Mouse (Mus musculus) cerebellum, adult 8-10 months (tissue): Measurements from ENCODE around the gene Net1.
"Not testable (repeated sequence)": the region's sequence is repeated elsewhere in the genome, so short reads cannot be mapped to it uniquely, and the experiment has no call there.

Source experiments
- DNase-seq: peaks from one replicate; pipeline ENCODE4 v3.0.0; 2022

Net1 gene

GRCm38 (mm10) chr13:3889111-3889510 lies 28.9 kb downstream of the Net1 start:
- DNase-seq, result no peak

GRCm38 (mm10) chr13:3886663-3887062 lies 31.4 kb downstream of the Net1 start:
- no peak for DNase-seq

DNA sequence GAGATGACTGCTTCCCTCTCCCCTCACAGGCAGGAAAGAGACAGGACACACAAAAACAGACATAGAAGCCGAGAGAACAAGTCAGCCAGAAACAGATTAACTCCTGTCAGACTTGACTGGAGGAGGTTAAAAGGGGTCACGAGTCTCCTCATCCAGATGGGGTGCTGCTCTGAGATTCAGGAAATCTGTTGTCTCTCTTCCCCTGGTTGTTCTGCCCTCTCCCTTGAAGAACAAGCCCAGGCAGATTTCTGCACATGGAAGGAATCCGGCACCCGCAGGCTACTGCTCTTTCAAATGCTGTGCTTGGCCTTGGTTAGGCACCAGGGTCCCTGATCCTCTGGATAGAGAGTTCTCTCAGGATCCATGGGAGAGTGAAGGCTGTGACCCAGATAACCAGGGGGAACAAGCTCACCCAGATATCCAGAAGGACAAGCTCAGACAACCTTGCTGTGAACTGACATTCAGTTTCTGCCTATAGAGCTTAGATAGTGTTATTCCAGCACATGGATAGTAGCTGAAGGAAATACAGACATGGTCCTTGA lies 40.3 kb downstream of the Net1 start:
- no peak for DNase-seq

DNA sequence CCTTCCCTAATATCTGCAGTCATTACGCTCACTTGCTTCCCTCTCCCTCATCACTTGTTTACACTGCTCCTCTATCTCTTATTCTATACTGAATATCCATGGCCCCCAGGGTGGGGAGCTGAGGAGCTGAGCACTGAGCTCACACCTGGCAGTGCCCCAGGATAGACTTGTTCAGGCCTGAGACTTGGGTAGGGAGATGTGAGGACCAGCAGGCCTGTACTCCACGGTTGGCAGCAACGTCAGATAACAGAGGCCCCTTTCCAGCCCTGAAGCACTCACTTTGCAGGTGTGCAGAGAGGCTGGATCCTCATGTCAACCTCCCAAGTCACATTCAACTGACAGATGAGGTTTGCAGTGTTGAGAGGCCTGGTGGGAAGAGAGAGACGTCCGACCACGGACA lies 40.8 kb downstream of the Net1 start:
- DNase-seq, result no peak

DNA sequence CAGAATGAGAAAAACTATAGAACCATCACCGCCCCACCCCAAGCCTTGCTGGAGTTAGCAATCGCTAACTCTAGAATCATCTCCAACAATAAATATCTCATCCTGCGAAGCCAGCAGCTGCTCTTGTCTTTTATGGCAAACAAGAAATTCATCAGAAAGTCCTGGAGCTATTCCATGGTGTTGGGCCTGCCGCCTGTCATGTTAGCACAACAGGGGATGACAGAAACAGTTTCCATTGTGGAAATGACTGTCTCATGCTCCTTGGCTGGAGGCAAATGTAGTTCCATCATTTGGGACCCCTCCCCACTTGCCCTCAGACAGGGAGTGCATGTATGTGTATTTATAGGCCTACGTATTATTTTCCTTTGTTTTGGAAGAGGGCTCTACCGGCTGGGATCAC lies 41.6 kb downstream of the Net1 start:
- DNase-seq, result no peak

DNA sequence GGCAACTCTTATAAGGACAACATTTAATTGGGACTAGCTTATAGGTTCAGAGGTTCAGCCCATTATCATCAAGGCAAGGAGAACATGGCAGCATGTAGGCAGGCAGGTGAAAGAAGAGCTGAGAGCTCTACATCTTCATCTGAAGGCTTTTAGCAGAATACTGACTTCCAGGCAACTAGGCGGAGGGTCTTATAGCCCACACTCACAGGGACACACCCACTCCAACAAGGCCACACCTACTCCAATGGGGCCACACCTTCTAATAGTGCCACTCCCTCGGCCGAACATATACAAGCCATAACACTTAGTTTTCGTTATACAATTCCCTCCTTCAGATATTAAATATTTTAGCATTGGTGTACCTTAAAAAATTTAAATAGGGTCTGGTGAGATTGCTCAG lies 45.2 kb downstream of the Net1 start:
- no peak for DNase-seq

DNA sequence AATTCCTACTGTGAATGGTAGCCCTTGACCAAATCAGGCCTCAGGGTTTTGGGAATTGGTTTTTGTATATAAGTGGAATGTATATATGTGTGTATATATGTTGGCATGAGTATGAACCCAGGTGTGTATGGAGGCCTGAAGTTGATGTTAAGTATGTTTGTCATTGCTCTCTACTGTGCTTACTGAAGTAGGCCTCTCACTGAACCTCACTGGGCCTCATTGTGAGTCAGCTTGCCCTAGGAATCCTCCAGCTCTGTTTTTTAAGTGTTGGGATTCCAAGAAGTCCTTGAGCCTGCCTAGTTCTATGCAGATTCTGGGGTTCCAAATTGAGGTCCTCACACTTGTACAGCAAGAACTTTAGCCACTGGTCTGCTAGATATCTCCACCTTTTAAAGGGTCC lies 48.1 kb downstream of the Net1 start:
- no peak for DNase-seq

- no peak for DNase-seq
These were observed 50.9 kb downstream of the Net1 start for GRCm38 (mm10) chr13:3867158-3867557.

DNA sequence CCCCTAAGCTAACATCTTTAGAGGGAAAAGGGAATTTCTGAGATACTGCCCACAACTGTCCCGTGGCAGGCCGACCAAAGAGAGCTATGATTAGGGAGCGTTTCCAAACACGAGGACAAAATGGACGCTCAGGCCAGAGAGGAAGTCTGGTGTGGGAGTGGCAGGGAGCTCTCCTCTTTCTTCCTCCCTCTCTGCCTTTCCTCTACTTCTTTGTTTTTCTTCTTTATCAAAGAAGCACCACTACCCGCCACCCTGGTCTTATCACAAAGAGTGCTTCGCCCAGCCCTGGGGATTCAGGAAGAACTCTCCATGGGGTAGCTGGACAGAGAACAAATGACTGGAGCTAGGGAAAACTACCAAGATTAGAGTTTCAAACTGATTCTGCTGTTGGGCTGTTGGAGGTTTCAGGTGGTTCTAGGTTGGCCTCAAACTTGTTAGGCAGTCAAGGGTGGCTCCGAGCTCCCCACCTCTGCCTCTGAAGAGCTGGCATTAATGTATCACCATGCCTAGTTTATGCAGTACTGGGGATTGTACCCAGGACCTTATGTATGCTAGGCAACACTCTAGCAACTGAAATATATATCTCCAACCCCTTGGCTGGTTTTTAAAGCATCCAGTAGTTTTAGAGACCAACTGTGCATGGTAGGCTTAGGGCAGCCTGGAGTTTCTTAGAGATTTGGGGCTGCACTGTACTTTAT lies 51.5 kb downstream of the Net1 start:
- DNase-seq, result no peak

DNA sequence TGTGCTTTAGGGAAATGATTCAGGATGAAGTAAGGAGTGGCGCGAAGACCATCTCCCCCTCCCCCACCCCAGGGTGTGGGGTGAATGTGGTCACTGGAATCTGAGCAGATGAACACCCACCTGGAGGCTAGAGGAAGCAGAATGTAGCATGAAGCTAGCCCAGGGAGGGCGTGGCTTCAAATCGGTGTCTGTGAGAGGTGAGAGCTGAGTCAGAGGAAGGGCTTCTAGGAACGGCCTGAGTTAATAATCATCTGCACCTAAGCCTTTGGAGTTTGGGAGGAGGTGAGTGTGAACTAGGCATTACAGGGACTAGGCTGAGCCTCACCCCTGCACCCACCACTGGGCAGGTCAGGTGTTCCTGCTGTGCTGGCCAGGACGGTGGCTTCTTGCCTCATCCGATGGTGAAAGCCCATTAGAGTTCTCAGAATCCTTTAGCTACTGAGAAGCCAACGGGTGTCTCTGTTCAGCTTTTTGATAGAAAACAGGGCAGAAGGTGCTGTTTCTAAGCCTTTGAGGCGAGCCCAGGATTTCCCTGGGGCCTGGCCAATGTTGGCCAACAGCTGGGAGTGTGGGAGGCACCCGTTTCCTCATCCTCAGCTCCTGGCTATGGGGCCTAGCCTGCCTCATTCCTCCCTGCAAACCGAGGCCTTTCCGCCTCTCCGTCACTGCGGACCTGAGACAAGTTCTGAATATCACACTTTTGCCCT lies 52.2 kb downstream of the Net1 start:
- DNase-seq, result no peak

GRCm38 (mm10) chr13:3862922-3863580 lies 55.0 kb downstream of the Net1 start:
- DNase-seq, result no peak

DNA sequence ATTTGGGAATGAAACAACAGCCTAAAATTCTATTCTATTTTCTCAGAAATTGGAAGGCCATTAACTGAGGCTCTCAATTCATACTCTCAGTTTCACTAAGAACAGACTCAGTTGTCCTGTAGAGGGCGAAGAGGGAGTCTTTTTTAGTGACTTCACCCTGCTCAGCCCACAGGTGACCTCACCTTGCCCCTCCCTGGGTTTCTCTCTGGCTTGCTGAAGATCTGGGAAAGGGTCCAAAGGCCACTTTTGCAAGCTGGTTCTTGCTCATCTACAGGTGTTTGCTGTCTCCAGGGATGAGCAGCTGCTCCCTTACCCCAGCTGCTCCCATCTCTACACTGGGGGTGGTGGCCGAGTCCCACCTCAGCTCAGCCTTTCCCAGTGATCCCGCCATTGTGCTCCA lies 55.7 kb downstream of the Net1 start:
- DNase-seq, result no peak

- DNase-seq, result no peak
These were observed 56.8 kb downstream of the Net1 start for GRCm38 (mm10) chr13:3861251-3861650.

DNA sequence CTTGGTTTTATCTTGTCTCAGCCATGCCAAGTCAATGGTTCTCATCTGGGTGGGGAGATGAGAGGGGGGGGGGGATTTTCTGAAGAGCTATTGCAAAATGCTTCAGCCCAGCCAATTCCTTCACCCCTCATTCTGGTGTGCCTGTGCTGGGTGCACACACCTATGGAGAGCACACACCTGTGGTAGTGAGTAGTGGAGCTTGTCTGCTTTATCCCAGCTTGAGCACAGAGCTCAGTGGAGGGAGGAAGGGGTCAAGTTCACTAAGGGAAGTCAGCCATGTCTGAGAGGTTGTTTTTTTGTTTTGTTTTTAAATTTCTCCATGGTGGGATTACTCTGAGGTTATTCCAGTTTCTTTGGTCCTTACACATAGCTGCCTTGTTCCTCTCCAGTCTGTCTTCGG lies 61.8 kb downstream of the Net1 start:
- DNase-seq, result no peak

DNA sequence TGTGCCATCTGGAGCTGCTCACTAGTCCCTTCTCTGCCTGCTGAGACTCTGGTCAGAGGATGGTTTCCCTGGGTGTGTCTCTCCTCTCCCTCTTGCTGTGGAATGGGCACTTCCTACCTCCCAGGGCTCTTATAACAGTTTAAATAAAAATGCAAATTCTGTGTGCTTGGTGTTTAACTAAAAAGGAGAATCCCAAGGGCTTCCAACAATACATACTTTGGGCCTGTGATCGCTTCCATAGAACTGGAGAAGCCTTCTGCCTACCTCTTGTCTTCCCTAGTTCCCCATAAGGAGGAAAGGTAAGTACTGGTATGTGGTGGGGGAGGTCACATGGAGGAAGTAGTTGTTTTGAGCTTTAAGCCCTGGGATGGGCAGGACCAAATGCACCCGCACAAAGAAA lies 63.2 kb downstream of the Net1 start:
- DNase-seq, result no peak

DNA sequence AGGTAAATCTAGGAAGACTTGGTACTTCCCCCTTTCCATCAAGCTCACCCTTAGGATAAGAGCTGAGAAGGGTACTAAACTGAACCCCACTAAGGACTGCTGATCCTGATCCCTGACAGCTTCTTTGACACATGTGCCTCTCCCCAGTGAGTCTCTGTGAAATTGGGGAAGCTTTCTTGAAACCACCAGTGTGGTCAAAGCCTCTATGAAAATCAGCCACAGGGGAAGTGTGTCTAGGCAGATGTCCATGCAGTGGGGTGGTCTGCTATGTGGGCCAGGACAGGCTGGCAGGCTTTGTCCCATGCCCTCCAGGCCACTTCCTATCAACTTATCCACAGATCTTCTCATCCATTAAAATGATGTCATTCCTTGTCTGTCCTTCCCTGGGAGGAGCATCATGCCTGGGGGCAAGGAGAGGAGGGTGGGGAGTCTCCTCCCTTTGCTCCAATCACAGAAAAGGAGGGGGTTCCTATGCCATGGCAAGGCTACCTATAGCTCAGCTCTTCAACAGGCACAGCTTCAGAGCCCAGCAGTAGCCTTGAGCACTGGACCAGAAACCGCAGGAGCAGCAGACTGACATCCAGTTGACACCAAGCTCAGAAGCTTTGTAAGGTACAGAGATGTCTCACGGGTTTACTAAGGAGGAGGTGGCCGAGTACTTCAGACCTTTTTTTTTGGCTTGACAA lies 64.2 kb downstream of the Net1 start, which contains the start of gene Calm5:
Gene Calm5 (plus strand): TSS at position 526 of the 686 bp plus-strand sequence.
- not testable (repeated sequence) for DNase-seq

DNA sequence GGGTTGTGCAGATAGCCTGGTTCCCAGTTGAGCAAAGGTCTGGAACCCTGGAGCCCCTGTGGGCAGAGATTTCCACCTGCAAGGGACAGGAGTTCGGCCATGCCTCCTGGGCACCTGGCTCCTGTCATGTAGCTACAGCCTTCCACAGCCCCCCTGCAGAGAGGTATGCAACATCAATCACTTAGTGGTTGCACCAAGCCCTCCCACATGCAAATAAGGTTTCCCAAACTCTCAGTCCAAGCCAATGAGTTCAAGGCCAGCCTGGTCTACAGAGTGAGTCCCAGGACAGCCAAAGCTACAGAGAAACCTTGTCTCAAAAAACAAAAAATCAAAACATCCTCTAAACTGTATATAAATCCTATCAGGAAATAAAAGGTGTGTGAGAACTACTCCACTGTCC lies 67.7 kb downstream of the Net1 start:
- no peak for DNase-seq

DNA sequence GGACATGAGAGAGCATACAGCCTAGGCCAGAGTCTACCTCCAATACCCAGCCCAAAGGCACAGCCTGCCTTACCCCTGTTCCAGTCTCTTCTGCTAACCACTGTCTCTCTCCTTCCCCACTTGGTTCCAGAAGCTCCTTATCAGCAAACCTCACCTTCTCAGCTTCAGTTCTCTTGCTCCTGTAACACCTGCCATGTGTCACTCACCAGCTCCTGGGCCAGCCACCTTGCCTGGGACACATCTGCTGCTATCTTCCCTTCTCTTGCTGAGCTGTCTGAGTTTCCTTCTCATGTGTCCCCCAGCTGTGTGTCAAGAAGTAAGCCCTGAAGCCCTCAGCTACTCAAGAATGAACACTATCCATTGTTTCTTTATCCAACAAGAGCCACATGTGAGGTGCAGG lies 77.4 kb downstream of the Net1 start:
- DNase-seq, result not testable (repeated sequence)

- DNase-seq, result not testable (repeated sequence)
These were observed 80.7 kb downstream of the Net1 start, which contains the start of gene Calm4 for GRCm38 (mm10) chr13:3837312-3837807. TSS of gene Calm4 (plus strand) at chr13:3837757.

GRCm38 (mm10) chr13:3833644-3834043 lies 84.4 kb downstream of the Net1 start:
- not testable (repeated sequence) for DNase-seq

GRCm38 (mm10) chr13:3832450-3832849 lies 85.6 kb downstream of the Net1 start:
- no peak for DNase-seq
